Mouse (Mus musculus) embryo, embryonic 11 days (tissue): Measurements from ENCODE around the gene Rnase13.
A peak's percentile ranks its signal among the peaks of the same experiment; 100 is the strongest.
"Not testable (repeated sequence)": the region's sequence is repeated elsewhere in the genome, so short reads cannot be mapped to it uniquely, and the experiment has no call there.

Source experiments
- DNase-seq: peaks from one replicate; pipeline ENCODE4 v3.0.0-alpha.2; 2015

The Rnase13 gene

GRCm38 (mm10) chr14:51922571-51922865 is at the start of gene Rnase13:
Gene Rnase13 (minus strand): TSS chr14:51922773.
- no peak for DNase-seq

- DNase-seq: no peak
These were observed 44.8 kb upstream of the Rnase13 start for GRCm38 (mm10) chr14:51967400-51967799.

GRCm38 (mm10) chr14:51960316-51960715 is 37.7 kb upstream of the Rnase13 start:
- no peak for DNase-seq

GRCm38 (mm10) chr14:51943336-51943735 is 20.8 kb upstream of the Rnase13 start:
- no peak for DNase-seq

- DNase-seq: peak; percentile 5
These were observed 19.7 kb upstream of the Rnase13 start for GRCm38 (mm10) chr14:51942236-51942635.

- DNase-seq: no peak
These were observed 19.0 kb upstream of the Rnase13 start for GRCm38 (mm10) chr14:51941577-51941976.

- peak; percentile 60 for DNase-seq
These were observed 18.5 kb upstream of the Rnase13 start for GRCm38 (mm10) chr14:51940944-51941560.

GRCm38 (mm10) chr14:51939005-51939404 is 16.4 kb upstream of the Rnase13 start:
- no peak for DNase-seq

- no peak for DNase-seq
These were observed 9.8 kb upstream of the Rnase13 start for GRCm38 (mm10) chr14:51932092-51933020.

GRCm38 (mm10) chr14:51930824-51931223 is 8.3 kb upstream of the Rnase13 start:
- peak; percentile 76 for DNase-seq

GRCm38 (mm10) chr14:51929968-51930367 is 7.4 kb upstream of the Rnase13 start:
- no peak for DNase-seq

GRCm38 (mm10) chr14:51929309-51929943 is 6.9 kb upstream of the Rnase13 start:
- no peak for DNase-seq

- DNase-seq: not testable (repeated sequence)
These were observed 4.4 kb upstream of the Rnase13 start for GRCm38 (mm10) chr14:51926930-51927329.

GRCm38 (mm10) chr14:51923492-51923891 is 919 bp upstream of the Rnase13 start:
- no peak for DNase-seq

GRCm38 (mm10) chr14:51922910-51923309 is 337 bp upstream of the Rnase13 start:
- no peak for DNase-seq

GRCm38 (mm10) chr14:51921759-51922570 is 608 bp downstream of the Rnase13 start:
- DNase-seq: no peak

- DNase-seq: no peak
These were observed 3.6 kb downstream of the Rnase13 start for GRCm38 (mm10) chr14:51918966-51919365.

GRCm38 (mm10) chr14:51918125-51918524 is 4.4 kb downstream of the Rnase13 start, which contains the start of gene Tppp2:
Gene Tppp2 (plus strand): TSS chr14:51918425.
- no peak for DNase-seq

GRCm38 (mm10) chr14:51916539-51916938 is 6.0 kb downstream of the Rnase13 start:
- no peak for DNase-seq

GRCm38 (mm10) chr14:51915030-51915429 is 7.5 kb downstream of the Rnase13 start:
- no peak for DNase-seq

- DNase-seq: peak; percentile 65
These were observed 8.4 kb downstream of the Rnase13 start, which contains the start of gene Ndrg2 for GRCm38 (mm10) chr14:51913960-51914762. Gene Ndrg2 (minus strand): TSS chr14:51914158.
